Mouse (Mus musculus): ENCODE data around the gene Rfc2.
"Not testable (repeated sequence)": the region's sequence is repeated elsewhere in the genome, so short reads cannot be mapped to it uniquely, and the experiment has no call there.

Rfc2 gene

DNA sequence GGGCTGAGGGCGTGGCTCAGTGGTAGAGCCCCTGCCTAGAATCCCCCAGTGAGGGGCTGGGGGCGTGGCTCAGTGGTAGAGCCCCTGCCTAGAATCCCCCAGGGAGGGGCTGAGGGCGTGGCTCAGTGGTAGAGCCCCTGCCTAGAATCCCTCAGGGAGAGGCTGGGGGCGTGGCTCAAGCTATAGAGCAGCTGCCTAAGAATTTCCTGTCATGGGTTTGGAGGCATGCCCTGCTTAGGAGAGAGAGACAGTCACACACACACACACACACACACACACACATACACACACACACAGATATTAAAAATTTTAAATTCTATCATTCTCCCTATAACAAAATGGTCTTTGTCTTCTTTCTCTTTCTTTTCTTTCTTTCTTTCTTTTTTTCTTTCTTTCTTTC is 67.8 kb downstream of the Rfc2 start:
- DNase-seq (ENCODE audit: low spot score in 2 of 2) = not testable (repeated sequence)

DNA sequence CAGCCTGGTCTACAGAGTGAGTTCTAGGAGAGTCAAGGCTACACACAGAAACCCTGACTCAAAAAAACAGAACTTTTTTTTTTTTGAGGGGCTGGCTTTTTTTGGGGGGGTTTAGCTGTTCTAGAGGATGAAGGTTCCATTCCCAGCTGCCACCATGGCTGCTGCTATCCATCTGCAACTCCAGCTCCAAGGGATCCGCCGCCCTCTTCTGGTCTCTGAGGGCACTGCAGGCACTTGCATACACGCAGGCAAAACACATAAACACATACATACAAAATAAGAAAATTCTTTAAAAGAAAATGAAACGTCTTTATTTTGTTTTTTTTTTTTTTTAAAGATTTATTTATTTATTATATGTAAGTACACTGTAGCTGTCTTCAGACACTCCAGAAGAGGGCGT is 69.8 kb downstream of the Rfc2 start:
- DNase-seq (ENCODE audit: low spot score in 2 of 2) = peak; percentile 71 to 89

All from spleen, postnatal 4 days (tissue).